Mouse (Mus musculus) myocyte (in vitro differentiated cells): ENCODE data around the gene Bbs7. TPM values are rescaled to one million over a fixed set of nuclear protein-coding genes. Genes with fewer than 3 reads are reported as not detected.

ENCODE experiments used
- H3K27me3 ChIP-seq: one replicate; pipeline ENCODE4 v1.6.1; 2011; ENCODE audit not compliant: control insufficient read depth, insufficient read depth, insufficient read length
- H3K36me3 ChIP-seq: one replicate; pipeline ENCODE4 v1.6.1; 2011; ENCODE audit not compliant: control insufficient read depth, insufficient read depth
- H3K4me2 ChIP-seq: one replicate; pipeline ENCODE4 v1.6.1; 2011; ENCODE audit warnings: low read depth, control low read depth
- H3K4me3 ChIP-seq: one replicate; pipeline ENCODE4 v1.5.1; 2011; ENCODE audit warnings: mild to moderate bottlenecking, control low read depth, moderate library complexity
- H3K79me2 ChIP-seq: one replicate; pipeline ENCODE4 v1.6.1; 2011; ENCODE audit not compliant: control insufficient read depth, insufficient read depth
- H3ac ChIP-seq: one replicate; pipeline ENCODE4 v1.6.1; 2011; ENCODE audit not compliant: control insufficient read depth, insufficient read length
- CEBPB ChIP-seq: IDR thresholded peaks from 2 replicates; pipeline ENCODE4 v1.6.1; 2011; ENCODE audit warnings: mild to moderate bottlenecking, moderate library complexity; ENCODE audit not compliant: poor library complexity, insufficient read depth, severe bottlenecking
- E2F4 ChIP-seq: IDR thresholded peaks from one replicate; pipeline ENCODE4 v1.6.1; 2011; ENCODE audit warnings: mild to moderate bottlenecking, control low read depth, moderate library complexity; ENCODE audit not compliant: insufficient read depth
- MAX ChIP-seq: IDR thresholded peaks from one replicate; pipeline ENCODE4 v1.6.1; 2011; ENCODE audit warnings: low read depth, mild to moderate bottlenecking, control low read depth
- MYOD1 ChIP-seq, 3 experiments: IDR thresholded peaks; one replicate each; pipeline ENCODE4 v1.6.1; 2011; ENCODE audit warnings: control low read depth in 2 of 3, low read depth in 2 of 3, mild to moderate bottlenecking in 2 of 3, moderate library complexity in 1 of 3; ENCODE audit not compliant: insufficient read length in 2 of 3, control insufficient read depth in 1 of 3
- MYOG ChIP-seq, 3 experiments: IDR thresholded peaks; one replicate each; pipeline ENCODE4 v1.6.1; 2011; ENCODE audit warnings: control low read depth in 2 of 3, low read depth in 2 of 3, mild to moderate bottlenecking in 2 of 3; ENCODE audit not compliant: insufficient read length in 2 of 3, control insufficient read depth in 1 of 3, insufficient read depth in 1 of 3
- POLR2A ChIP-seq: IDR thresholded peaks from one replicate; pipeline ENCODE4 v1.6.1; 2011; ENCODE audit warnings: low read depth, mild to moderate bottlenecking, control low read depth, moderate library complexity; ENCODE audit not compliant: insufficient read length
- POLR2AphosphoS2 ChIP-seq: IDR thresholded peaks from one replicate; pipeline ENCODE4 v1.6.1; 2011; ENCODE audit warnings: low read depth, control low read depth; ENCODE audit not compliant: insufficient read length
- REST ChIP-seq: IDR thresholded peaks from one replicate; pipeline ENCODE4 v1.6.1; 2011; ENCODE audit warnings: mild to moderate bottlenecking, control low read depth, moderate library complexity; ENCODE audit not compliant: insufficient read depth, insufficient read length
- SRF ChIP-seq: IDR thresholded peaks from one replicate; pipeline ENCODE4 v1.6.1; 2011; ENCODE audit warnings: low read depth; ENCODE audit not compliant: control insufficient read depth, insufficient read length
- TCF12 ChIP-seq: IDR thresholded peaks from one replicate; pipeline ENCODE4 v1.6.1; 2011; ENCODE audit warnings: mild to moderate bottlenecking, control low read depth; ENCODE audit not compliant: poor library complexity, insufficient read depth, severe bottlenecking
- TCF3 ChIP-seq: IDR thresholded peaks from one replicate; pipeline ENCODE4 v1.6.1; 2011; ENCODE audit warnings: low read depth, control low read depth; ENCODE audit not compliant: insufficient read length
- USF1 ChIP-seq: IDR thresholded peaks from one replicate; pipeline ENCODE4 v1.6.1; 2011; ENCODE audit warnings: low read depth, mild to moderate bottlenecking, control low read depth, moderate library complexity
- polyA plus RNA-seq: library from polyadenylated mRNA; unstranded; fragments of >200 nt; fragmentation: generic; extraction: Trizol; gene quantifications from one replicate; pipeline ENCODE4 v1.2.1, GENCODE M21; 2012; ENCODE audit warnings: missing spikeins

The Bbs7 gene
- polyA plus RNA-seq, 1 experiment: 2.8 TPM

DNA sequence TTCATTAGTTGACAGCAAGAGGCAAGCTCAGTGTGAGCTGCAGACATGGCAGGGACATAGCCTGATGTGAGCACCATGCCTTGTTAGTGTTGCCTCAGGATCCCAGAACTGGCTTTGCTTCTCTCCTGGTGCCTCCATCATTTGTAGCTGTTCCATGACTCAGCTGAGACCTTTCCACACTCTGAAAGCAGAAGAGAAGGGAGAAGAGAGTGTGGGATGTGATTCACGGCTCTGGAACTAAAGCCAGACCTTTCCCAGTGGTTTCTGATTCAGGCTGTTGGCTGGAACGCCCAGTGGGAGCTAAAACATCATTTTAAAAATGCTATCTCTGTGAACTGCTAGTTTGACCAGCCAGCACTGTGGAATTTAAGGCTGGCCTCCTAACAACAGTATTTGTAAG lies 72.5 kb downstream of the Bbs7 start:
- Histone ChIP-seq H3K4me3 (no peak overlapping the region), H3ac (no peak overlapping the region), H3K36me3 (no peaks in the 10 kb centered on the region), H3K79me2 (no peaks in the 10 kb centered on the region), H3K27me3 (no peaks in the 10 kb centered on the region), H3K4me2 (peak overlapping the region; percentile 45)
- TF ChIP-seq TCF12 (no peak), MYOG (IDR thresholded peaks at IDR 0.05; ENCODE audit: control insufficient read depth in 1 of 3, insufficient read depth in 1 of 3, insufficient read length in 2 of 3, low read depth in 2 of 3) (no peak), CEBPB (no peak), MYOD1 (IDR thresholded peaks at IDR 0.05; ENCODE audit: control insufficient read depth in 1 of 3, insufficient read length in 2 of 3, low read depth in 2 of 3) (no peak), TCF3 (no peak), USF1 (no peak), POLR2A (no peak), E2F4 (no peak), POLR2AphosphoS2 (no peak), MAX (no peak), SRF (no peak), REST (no peak)

DNA sequence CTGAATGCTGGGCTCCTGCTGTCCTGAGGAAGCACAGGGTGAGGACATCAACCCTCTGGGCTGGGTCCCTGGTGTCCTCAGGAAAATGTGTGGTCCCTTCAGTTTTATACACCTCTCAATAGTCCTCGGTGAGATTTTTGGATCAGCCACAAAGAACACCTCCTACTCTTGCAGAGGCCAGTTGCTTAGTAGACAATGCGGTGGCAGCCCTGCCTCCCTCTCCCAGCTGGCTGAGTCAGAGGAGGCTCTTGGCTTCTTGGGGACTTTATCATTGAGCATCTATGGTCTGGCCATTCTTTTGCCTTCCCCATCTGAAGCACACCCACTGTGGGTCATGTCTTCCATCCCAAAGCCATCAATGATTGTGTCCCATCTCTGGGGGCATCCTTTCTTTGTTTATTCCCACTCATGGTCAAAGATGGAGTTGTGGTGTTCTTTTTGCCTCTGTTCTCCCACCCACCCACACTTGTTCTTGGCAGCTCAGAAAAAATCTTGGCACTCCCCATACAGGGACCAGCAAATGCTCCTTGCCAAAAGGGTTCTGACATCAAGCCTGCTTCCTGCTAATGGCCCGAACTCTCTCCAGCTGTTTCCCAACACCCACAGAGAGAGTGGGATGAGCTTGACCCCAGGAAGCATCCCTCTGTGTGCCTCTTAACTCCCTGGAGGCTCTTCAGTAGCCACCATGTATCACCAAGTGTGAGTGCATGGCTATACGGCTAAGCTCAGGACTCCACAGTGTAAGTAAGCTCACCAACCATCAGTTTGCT lies 75.4 kb downstream of the Bbs7 start:
- no peak overlapping the region for H3K4me3 ChIP-seq
- peak overlapping the region; percentile 55 for H3K4me2 ChIP-seq
- no peaks in the 10 kb centered on the region for H3K36me3 ChIP-seq
- TF ChIP-seq MYOD1 (IDR thresholded peaks at IDR 0.05; ENCODE audit: control insufficient read depth in 1 of 3, insufficient read length in 2 of 3, low read depth in 2 of 3) (peak in 1 of 3 experiments; percentile 9), REST (no peak), E2F4 (no peak), SRF (no peak), MAX (no peak), POLR2AphosphoS2 (no peak), TCF12 (no peak)
- no peak overlapping the region for H3ac ChIP-seq
- H3K27me3 ChIP-seq: no peaks in the 10 kb centered on the region
- H3K79me2 ChIP-seq: no peaks in the 10 kb centered on the region

DNA sequence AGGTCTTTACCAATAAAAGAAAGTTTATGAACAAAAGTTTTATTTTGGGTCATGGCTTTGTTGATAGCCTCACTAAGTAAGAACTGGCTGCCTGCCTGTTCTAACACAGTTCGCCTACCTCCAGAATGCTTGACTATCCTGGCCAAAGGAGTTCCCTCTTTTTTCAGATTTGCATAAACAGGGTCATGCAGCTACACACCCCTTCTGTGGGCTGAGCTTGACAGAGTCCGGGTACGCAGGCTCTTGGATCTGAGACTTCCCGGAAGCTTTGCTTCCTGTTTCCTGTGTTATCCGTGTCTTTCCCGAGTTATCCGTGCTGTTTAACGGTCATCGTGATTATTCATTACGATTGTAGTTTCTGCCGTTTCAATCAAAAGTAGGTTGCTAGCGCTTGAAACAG lies 77.2 kb downstream of the Bbs7 start:
- TF ChIP-seq TCF3 (no peak), POLR2A (no peak), E2F4 (no peak), USF1 (no peak), MAX (no peak), SRF (no peak), MYOD1 (IDR thresholded peaks at IDR 0.05; ENCODE audit: control insufficient read depth in 1 of 3, insufficient read length in 2 of 3, low read depth in 2 of 3) (no peak), MYOG (IDR thresholded peaks at IDR 0.05; ENCODE audit: control insufficient read depth in 1 of 3, insufficient read depth in 1 of 3, insufficient read length in 2 of 3, low read depth in 2 of 3) (no peak), TCF12 (no peak), POLR2AphosphoS2 (no peak), REST (no peak), CEBPB (no peak)
- Histone ChIP-seq H3K79me2 (no peaks in the 10 kb centered on the region), H3K27me3 (no peaks in the 10 kb centered on the region), H3ac (no peak overlapping the region), H3K4me2 (no peak overlapping the region), H3K4me3 (no peak overlapping the region), H3K36me3 (no peaks in the 10 kb centered on the region)

DNA sequence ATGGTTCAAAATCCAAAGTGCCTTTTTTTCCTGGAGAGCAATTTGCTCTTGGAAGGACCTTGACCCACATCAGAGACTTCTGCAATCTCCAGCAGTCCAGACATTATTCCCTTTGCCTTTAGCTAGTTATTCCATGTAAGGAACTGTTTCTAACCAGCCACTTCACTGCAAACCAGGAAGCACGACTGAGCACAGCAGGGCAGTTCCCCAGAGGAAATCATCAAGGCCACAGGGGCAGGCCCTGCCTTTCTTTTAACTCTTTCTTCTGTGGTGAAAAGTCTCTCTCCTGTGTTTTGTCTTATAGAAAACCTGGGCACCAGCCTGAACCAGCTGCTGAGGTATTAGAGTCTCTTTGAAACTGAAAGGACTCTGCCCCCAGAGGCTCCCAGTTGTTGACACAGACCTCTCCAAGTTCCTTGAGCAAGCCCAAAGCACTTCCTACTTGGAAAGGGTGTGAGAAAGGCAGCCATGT lies 80.0 kb downstream of the Bbs7 start:
- H3K4me2 ChIP-seq: no peak overlapping the region
- H3ac ChIP-seq: no peak overlapping the region
- no peak overlapping the region for H3K4me3 ChIP-seq
- no peaks in the 10 kb centered on the region for H3K79me2 ChIP-seq
- TF ChIP-seq MAX (no peak), POLR2AphosphoS2 (no peak), MYOG (IDR thresholded peaks at IDR 0.05; ENCODE audit: control insufficient read depth in 1 of 3, insufficient read depth in 1 of 3, insufficient read length in 2 of 3, low read depth in 2 of 3) (no peak), TCF12 (no peak), USF1 (no peak), POLR2A (no peak), MYOD1 (IDR thresholded peaks at IDR 0.05; ENCODE audit: control insufficient read depth in 1 of 3, insufficient read length in 2 of 3, low read depth in 2 of 3) (no peak), REST (no peak), TCF3 (no peak), CEBPB (no peak), SRF (no peak), E2F4 (no peak)
- no peaks in the 10 kb centered on the region for H3K27me3 ChIP-seq
- H3K36me3 ChIP-seq: no peaks in the 10 kb centered on the region
